Mouse (Mus musculus) thymus, adult 2 months (tissue): ENCODE results near the gene Disp1. TPM values are rescaled to one million over a fixed set of nuclear protein-coding genes. Genes with fewer than 3 reads are reported as not detected.

Experiments
- DNase-seq: peaks from one replicate; pipeline ENCODE4 v3.0.0; 2021
- H3K27ac ChIP-seq: fragments of 200-500 bp; 2 replicates; pipeline ENCODE4 v1.5.1; 2012; ENCODE audit warnings: low read length, control low read depth; ENCODE audit not compliant: control insufficient read depth, insufficient read depth
- H3K27me3 ChIP-seq: fragments of 200-500 bp; 2 replicates; pipeline ENCODE4 v1.6.1; 2012; ENCODE audit warnings: mild to moderate bottlenecking, low read length, moderate library complexity, mixed read lengths; ENCODE audit not compliant: control insufficient read depth, insufficient read depth
- H3K36me3 ChIP-seq: fragments of 200-500 bp; 2 replicates; pipeline ENCODE4 v1.6.1; 2012; ENCODE audit warnings: mild to moderate bottlenecking, low read length, moderate library complexity; ENCODE audit not compliant: control insufficient read depth, insufficient read depth
- H3K4me1 ChIP-seq: fragments of 200-500 bp; replicated peaks from 2 replicates; pipeline ENCODE4 v1.6.1; 2012; ENCODE audit warnings: low read length; ENCODE audit not compliant: control insufficient read depth, insufficient read depth
- H3K4me3 ChIP-seq: fragments of 200-500 bp; 2 replicates; pipeline ENCODE4 v1.5.1; 2012; ENCODE audit warnings: mild to moderate bottlenecking, low read length, control low read depth, moderate library complexity; ENCODE audit not compliant: control insufficient read depth, insufficient read depth
- CTCF ChIP-seq: fragments of 200-500 bp; IDR thresholded peaks from 2 replicates; pipeline ENCODE4 v1.5.1; 2012; ENCODE audit warnings: mild to moderate bottlenecking, control low read depth, low read length, moderate library complexity, borderline replicate concordance; ENCODE audit not compliant: control insufficient read depth, poor library complexity, insufficient read depth; ENCODE audit errors: extremely low read depth
- POLR2A ChIP-seq: fragments of 200-500 bp; IDR thresholded peaks from 2 replicates; pipeline ENCODE4 v1.6.1; 2012; ENCODE audit warnings: mild to moderate bottlenecking, low read length, control low read depth, moderate library complexity; ENCODE audit not compliant: control insufficient read depth, poor library complexity, insufficient read depth; ENCODE audit errors: extremely low read depth
- WGBS: fragments of 180-500 bp; shearing (Covaris S2); methylation state at CpG from one replicate; pipeline ENCODE4 v1.1.7; 2018; 5-methylcytosine and 5-hydroxymethylcytosine counted together
- polyA plus RNA-seq: library from polyadenylated mRNA; depleted of rRNA; stranded (reverse); fragments of >200 nt; gene quantifications from 2 replicates; pipeline ENCODE4 v1.2.3, GENCODE M21; 2012

Disp1 gene
- polyA plus RNA-seq, 1 experiment = 28.9 TPM

- 81% methylated on average over 7 of the region's 7 CpGs for WGBS
- H3K27me3 ChIP-seq = no peaks in the 10 kb centered on the region
- no peak for TF ChIP-seq POLR2A
- TF ChIP-seq CTCF = no peak
- no peak overlapping the region for H3K27ac ChIP-seq
- peaks cover 2% of the 10 kb centered on the region for H3K4me1 ChIP-seq
- H3K36me3 ChIP-seq = no peaks in the 10 kb centered on the region
- H3K4me3 ChIP-seq = no peak overlapping the region
- no peak for DNase-seq
Measured at GRCm38 (mm10) chr1:183047191-183047912, 174.0 kb downstream of the Disp1 start.

DNA sequence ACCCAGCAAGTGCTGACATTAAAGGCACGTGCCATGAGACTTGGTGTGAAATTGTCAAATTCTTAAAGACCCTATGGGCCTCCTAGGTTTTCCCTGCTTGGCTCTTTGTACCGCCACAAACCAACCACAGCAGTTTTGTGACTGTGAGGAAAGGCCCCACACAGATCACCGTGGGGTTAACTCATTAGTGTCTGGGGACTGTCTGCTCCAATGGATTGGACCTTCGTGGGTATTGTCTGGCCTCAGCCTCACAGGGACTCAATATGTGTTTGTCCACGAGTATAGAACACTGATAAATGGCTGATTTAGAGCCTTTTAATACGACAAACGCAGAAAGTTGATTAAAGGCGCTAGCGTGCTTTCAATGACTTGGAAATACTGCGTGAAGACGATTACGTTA, 175.2 kb downstream of the Disp1 start:
- Histone ChIP-seq H3K27ac (no peak overlapping the region), H3K36me3 (no peaks in the 10 kb centered on the region), H3K4me1 (peaks cover 2% of the 10 kb centered on the region), H3K4me3 (no peak overlapping the region), H3K27me3 (no peaks in the 10 kb centered on the region)
- no peak for TF ChIP-seq POLR2A
- no peak for TF ChIP-seq CTCF
- no peak for DNase-seq
- WGBS = 84% methylated on average over 12 of the region's 12 CpGs

DNA sequence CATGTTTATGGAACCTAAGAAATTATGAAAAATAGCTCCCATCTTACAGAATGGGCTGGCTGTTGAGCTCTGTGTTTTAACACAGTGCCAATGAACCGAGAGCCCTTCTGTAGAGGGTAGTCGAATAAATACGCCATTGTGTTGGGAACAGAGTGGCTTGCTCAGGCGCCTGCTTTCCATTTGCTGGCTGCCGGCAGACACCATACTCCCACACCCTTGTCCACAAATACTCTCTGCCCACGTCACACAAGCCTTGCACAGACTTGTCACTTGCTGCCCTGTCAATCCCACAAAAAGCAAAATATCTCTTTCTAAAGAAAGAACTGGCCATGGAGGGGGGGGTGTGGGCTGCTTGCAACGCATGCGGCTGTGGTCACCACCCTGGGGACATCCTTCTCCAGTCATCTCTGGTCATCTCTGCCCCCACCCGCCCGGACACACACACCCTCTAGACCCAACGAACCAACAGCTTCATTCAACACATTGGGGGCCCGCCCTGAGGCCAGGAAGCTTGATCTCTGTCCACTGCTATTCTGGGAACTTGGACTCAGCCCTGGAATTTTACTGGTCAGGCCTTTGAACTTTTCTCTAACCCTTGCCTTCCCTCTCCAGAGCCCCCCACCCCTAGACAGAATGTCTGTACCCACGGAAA, 178.0 kb downstream of the Disp1 start:
- Histone ChIP-seq H3K27me3 (no peaks in the 10 kb centered on the region), H3K4me3 (no peak overlapping the region), H3K36me3 (no peaks in the 10 kb centered on the region), H3K27ac (no peak overlapping the region), H3K4me1 (peaks cover 4% of the 10 kb centered on the region)
- no peak for DNase-seq
- TF ChIP-seq CTCF (no peak), POLR2A (no peak)
- WGBS = 91% methylated on average over 13 of the region's 13 CpGs

DNA sequence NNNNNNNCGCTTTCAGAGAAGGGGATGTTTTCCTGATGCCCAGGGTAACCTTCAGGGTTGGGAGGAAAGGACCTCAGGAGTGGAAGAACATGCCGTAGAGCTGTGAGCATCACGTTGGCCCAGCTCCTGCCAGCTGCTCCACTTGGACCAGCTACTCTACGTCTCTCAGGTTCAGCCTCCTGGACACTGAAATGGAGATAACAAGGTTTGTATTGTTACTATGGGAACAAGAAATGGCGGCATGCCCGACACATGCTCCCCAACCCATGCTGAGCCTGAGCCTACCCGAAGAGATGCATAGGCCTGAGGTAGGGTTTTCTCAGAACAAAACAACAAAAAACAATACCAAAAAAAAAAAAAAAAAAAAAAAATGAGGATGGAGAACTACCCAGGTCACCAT, 179.6 kb downstream of the Disp1 start:
- TF ChIP-seq CTCF (no peak), POLR2A (no peak)
- 94% methylated on average over 6 of the region's 7 CpGs for WGBS
- no peaks in the 10 kb centered on the region for H3K27me3 ChIP-seq
- H3K4me1 ChIP-seq = peaks cover 4% of the 10 kb centered on the region
- H3K36me3 ChIP-seq = no peaks in the 10 kb centered on the region
- DNase-seq = no peak
- H3K27ac ChIP-seq = no peak overlapping the region
- no peak overlapping the region for H3K4me3 ChIP-seq

- Histone ChIP-seq H3K4me3 (no peak overlapping the region), H3K27ac (no peak overlapping the region), H3K27me3 (no peaks in the 10 kb centered on the region), H3K4me1 (peaks cover 4% of the 10 kb centered on the region), H3K36me3 (no peaks in the 10 kb centered on the region)
- no peak for TF ChIP-seq CTCF
- TF ChIP-seq POLR2A = no peak
- no peak for DNase-seq
- WGBS = 38% methylated on average over 11 of the region's 11 CpGs
Measured at GRCm38 (mm10) chr1:183040847-183041382, 180.4 kb downstream of the Disp1 start.

GRCm38 (mm10) chr1:183039881-183040708, 181.2 kb downstream of the Disp1 start:
- TF ChIP-seq POLR2A = no peak
- TF ChIP-seq CTCF = no peak
- Histone ChIP-seq H3K36me3 (no peaks in the 10 kb centered on the region), H3K27ac (no peak overlapping the region), H3K4me1 (peaks cover 4% of the 10 kb centered on the region), H3K27me3 (no peaks in the 10 kb centered on the region), H3K4me3 (no peak overlapping the region)
- WGBS = 80% methylated on average over 6 of the region's 6 CpGs
- DNase-seq = no peak
